Mouse (Mus musculus): ENCODE results near the gene Prkab1.
A peak's percentile ranks its signal among the peaks of the same experiment; 100 is the strongest.

Prkab1 gene

GRCm38 (mm10) chr5:116024327-116024739 is at the start of gene Prkab1:
Gene Prkab1, minus strand, starts transcription at chr5:116024508.
- DNase-seq (ENCODE audit: extremely low read depth, insufficient read length, low spot score) = peak; percentile 89

DNA sequence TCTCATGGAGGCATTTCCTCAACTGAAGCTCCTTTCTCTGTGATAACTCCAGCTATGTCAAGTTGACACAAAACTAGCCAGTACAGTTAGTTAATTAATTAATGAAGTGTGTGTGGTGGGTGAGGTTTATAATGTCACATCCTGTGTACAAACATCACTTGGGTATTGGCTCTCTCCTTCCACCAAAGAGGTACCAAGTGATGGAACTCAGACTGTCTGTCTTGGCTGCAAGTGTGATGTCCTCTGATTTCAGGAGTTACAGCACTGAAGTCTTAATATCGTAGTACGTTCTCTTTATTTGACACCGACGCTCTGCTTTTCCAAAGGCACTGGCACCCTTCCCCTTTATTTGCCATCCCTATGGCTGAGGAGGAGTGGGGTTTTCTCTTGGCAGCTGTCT is 45.3 kb upstream of the Prkab1 start:
- no peak for DNase-seq (ENCODE audit: extremely low read depth, insufficient read length, low spot score)

GRCm38 (mm10) chr5:116052826-116053225 is 28.5 kb upstream of the Prkab1 start:
- DNase-seq (ENCODE audit: extremely low read depth, insufficient read length, low spot score) = no peak

GRCm38 (mm10) chr5:116052171-116052570 is 27.9 kb upstream of the Prkab1 start:
- DNase-seq (ENCODE audit: extremely low read depth, insufficient read length, low spot score) = no peak

DNA sequence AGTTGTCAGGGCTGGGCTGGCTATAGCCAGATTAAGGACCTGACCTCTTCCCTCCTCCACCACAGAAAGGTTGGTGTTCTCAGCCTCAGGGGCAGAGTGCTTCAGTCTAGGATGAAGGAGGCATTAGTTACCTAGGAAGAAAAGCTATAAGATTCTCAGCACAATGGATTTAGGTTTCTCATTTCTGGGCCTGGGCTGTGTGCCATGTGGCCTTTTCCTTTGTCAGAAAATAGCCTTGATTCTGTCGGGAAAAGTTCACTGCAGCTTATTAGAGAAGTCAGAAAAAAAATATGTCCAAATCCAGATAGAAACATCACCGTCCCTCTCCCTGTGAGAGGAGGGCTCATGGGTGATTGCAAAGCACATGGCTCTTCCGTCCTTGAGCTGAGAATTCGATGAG is 25.5 kb upstream of the Prkab1 start:
- DNase-seq (ENCODE audit: extremely low read depth, insufficient read length, low spot score) = no peak

GRCm38 (mm10) chr5:116048321-116048720 is 24.0 kb upstream of the Prkab1 start:
- DNase-seq (ENCODE audit: extremely low read depth, insufficient read length, low spot score) = no peak

DNA sequence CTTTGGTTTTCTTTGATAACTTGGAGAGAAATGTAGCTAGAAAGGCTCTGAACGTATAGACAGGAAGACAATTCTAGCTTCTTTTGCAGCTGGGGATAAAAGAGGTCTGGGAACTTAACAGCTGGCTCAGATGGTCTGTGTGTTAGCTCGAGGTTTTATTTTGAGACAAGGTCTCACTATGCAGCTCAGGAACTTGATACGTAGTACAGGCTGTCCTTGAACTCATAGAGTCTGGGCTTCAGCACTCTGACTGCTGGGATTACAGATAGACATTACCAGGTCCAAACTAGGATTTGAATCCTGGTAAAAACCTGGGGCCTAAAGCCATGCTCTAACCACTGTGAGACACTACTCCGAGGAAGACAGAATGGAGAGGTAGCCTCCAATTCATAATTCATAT is 21.9 kb upstream of the Prkab1 start:
- DNase-seq (ENCODE audit: extremely low read depth, insufficient read length, low spot score) = no peak

- DNase-seq (ENCODE audit: extremely low read depth, insufficient read length, low spot score) = no peak
Measured at GRCm38 (mm10) chr5:116045581-116045980, 21.3 kb upstream of the Prkab1 start.

GRCm38 (mm10) chr5:116042241-116042640 is 17.9 kb upstream of the Prkab1 start:
- no peak for DNase-seq (ENCODE audit: extremely low read depth, insufficient read length, low spot score)

GRCm38 (mm10) chr5:116039706-116040105 is 15.4 kb upstream of the Prkab1 start:
- no peak for DNase-seq (ENCODE audit: extremely low read depth, insufficient read length, low spot score)

GRCm38 (mm10) chr5:116037731-116038130 is 13.4 kb upstream of the Prkab1 start:
- DNase-seq (ENCODE audit: extremely low read depth, insufficient read length, low spot score) = no peak

- DNase-seq (ENCODE audit: extremely low read depth, insufficient read length, low spot score) = no peak
Measured at GRCm38 (mm10) chr5:116036465-116036864, 12.2 kb upstream of the Prkab1 start.

GRCm38 (mm10) chr5:116031190-116031577 is 6.9 kb upstream of the Prkab1 start:
- DNase-seq (ENCODE audit: extremely low read depth, insufficient read length, low spot score) = no peak

DNA sequence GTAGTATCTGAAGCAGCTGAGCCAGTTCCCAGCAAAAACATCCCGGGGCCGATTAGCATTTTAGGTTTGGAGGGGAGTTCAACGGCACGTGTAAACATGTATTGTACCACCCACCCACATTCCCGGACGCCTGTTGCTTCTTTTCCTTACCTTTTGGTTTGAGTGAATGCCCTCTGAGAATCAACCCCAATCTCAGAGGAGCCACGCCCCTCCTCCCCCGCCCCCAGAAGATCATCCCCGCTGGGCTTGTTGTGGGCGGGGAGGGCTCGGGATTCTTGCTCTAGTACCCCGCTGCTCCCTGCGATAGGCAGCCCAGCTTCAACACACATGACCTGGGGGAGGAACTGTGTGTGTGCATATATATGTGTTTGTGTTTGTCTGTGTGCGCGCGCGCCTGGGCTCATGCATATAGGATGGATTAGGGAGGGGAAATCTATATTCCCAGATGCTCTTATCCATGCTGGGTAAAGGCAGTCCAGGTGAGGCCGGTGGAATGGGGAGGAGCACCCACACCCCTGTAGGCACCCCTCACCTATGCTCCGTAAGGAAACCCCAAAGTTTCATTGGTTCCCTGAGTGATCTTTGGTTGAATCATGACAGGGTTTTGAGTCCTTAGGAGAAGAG is 6.4 kb upstream of the Prkab1 start:
- DNase-seq (ENCODE audit: extremely low read depth, insufficient read length, low spot score) = no peak

DNA sequence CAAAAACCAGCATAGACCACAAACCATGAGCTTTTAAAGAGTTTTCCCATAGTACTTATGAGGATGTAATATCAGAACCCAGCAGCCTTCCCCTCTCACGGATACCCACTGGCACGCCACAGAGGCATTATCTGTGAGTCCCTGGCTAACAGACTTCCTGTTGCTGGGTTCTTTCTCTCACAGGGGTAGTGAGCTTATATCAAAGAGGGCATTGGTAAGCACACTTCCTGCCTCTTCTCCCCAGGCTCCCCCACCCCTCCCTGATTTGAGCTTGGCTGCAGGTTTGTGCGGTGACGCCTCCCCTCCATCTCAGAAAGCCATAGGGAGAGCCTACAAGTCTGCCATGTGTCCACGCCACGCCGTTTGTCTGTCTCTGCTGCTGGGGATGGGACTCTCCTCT is 4.8 kb upstream of the Prkab1 start:
- no peak for DNase-seq (ENCODE audit: extremely low read depth, insufficient read length, low spot score)

- no peak for DNase-seq (ENCODE audit: extremely low read depth, insufficient read length, low spot score)
Measured at GRCm38 (mm10) chr5:116026561-116026960, 2.3 kb upstream of the Prkab1 start.

DNA sequence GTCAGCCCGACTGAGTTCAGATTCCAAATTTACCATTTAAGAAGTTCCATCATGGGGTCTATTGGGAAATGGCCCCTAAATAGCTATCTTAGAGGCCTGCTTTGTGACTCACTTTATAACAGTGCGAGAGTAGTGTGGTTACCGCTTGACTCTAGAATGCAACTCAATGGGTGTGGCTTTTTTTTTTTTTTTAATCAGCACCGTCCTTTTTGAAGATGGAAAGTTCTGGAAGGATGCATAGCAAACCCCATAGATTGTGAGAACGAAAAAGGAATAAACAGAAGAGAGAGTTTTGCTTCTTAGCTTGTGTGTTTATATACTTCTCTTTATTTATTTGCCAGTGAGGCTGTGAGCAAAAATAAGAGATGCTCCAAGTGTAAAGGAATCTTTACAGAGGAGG is 1.8 kb upstream of the Prkab1 start:
- DNase-seq (ENCODE audit: extremely low read depth, insufficient read length, low spot score) = no peak

- DNase-seq (ENCODE audit: extremely low read depth, insufficient read length, low spot score) = no peak
Measured at GRCm38 (mm10) chr5:116023821-116024284, 455 bp downstream of the Prkab1 start.

GRCm38 (mm10) chr5:116023251-116023661 is 1.1 kb downstream of the Prkab1 start:
- DNase-seq (ENCODE audit: extremely low read depth, insufficient read length, low spot score) = peak; percentile 42

DNA sequence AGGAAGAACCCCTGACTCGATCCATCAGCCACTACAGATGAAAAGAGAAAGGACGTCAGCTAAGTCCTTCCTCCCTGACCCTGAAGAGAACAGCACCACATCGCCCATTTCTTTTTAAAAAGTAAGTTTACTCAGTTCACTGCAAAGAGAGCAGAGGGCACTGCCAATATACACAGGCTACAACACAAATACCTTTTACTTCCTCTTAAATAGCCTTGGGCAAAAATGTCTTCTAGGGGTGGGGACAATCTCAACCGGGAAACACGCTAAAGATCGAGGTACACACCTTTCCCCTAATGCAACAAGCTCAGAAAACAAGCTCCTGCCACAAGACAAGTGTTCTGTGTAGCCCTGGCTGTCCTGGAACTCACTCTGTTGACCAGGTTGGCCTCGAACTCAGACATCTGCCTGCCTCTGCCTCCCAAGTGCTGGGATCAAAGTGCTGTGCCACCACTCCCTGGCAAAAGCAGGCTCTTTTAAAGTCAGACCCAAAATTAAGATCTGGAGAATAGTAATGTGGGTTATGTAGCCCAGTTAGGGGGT is 1.6 kb downstream of the Prkab1 start:
- no peak for DNase-seq (ENCODE audit: extremely low read depth, insufficient read length, low spot score)

- no peak for DNase-seq (ENCODE audit: extremely low read depth, insufficient read length, low spot score)
Measured at GRCm38 (mm10) chr5:116022131-116022530, 2.2 kb downstream of the Prkab1 start.

- DNase-seq (ENCODE audit: extremely low read depth, insufficient read length, low spot score) = no peak
Measured at GRCm38 (mm10) chr5:116021552-116021951, 2.8 kb downstream of the Prkab1 start.

DNA sequence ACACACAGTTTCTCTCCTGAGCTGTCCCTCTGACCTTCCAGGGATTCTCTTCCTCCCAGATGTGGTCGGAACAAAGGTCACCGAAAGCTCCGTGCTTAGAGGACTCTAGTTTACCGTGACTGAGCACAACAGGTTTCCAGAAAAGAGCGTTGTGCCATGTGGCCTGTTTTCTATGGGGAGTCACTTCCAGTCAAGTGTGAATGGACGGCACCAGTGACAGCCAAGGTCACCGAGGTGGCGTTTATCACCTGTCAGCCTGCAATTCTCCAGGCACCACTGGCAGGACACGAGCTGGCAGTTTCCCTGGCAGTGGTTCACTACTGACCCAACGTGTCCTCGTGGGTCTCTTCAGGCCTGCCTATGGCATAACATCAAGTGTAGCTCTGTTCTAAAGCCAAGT is 4.9 kb downstream of the Prkab1 start:
- DNase-seq (ENCODE audit: extremely low read depth, insufficient read length, low spot score) = no peak
